Mouse (Mus musculus): ENCODE measurements around the gene Eif2b3.

DNA sequence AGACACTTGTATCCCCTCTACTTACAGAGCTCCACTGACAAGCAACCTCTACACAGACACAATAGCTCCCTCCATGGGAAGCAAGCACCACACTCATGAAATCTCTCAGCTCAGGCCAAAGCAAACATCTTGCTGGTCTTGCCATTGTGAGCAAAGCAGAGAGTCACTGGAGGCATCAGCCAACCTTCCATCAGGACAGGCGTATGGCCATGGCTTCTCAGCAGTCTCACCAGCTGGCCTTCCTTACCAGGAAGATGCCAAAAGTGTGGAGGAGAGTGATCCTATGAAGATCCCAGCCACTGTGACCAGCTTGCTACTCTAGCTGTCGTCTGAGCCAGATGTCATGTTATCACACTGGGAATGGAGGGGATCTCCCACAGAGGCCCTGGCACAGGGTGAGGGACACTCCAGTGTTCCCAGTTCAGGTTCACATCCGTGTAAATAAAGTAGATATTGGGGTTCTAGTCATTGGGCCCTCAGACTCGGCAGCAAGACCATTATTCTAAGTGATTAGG lies 4.2 kb upstream of the Eif2b3 start:
- no peak for TF ChIP-seq CTCF (IDR thresholded peaks at IDR 0.05; ENCODE audit: low read depth)
- no peak for TF ChIP-seq EP300 (optimal IDR thresholded peaks at IDR 0.05)
